Mouse (Mus musculus) lung, adult 2 months (tissue): ENCODE data around the gene Jph3. TPM values are rescaled to one million over a fixed set of nuclear protein-coding genes. Genes with fewer than 3 reads are reported as not detected.

Source experiments
- DNase-seq: peaks from one replicate; pipeline ENCODE4 v3.0.0; 2022
- H3K4me1 ChIP-seq: fragments of 200-500 bp; 2 replicates; pipeline ENCODE4 v1.6.1; 2011; ENCODE audit warnings: low read length; ENCODE audit not compliant: control insufficient read depth, insufficient read depth
- H3K4me3 ChIP-seq: fragments of 200-500 bp; replicated peaks from 2 replicates; pipeline ENCODE3; 2011; ENCODE audit warnings: low read depth, mild to moderate bottlenecking, control low read depth, low read length; ENCODE audit errors: extremely low read depth
- CTCF ChIP-seq: fragments of 200-500 bp; IDR thresholded peaks from 2 replicates; pipeline ENCODE4 v1.5.1; 2011; ENCODE audit warnings: mild to moderate bottlenecking, low read length, control low read depth; ENCODE audit not compliant: insufficient read depth
- POLR2A ChIP-seq: fragments of 200-500 bp; IDR thresholded peaks from 2 replicates; pipeline ENCODE4 v1.6.1; 2011; ENCODE audit warnings: low read depth, mild to moderate bottlenecking, control low read depth, low read length, borderline replicate concordance; ENCODE audit errors: extremely low read depth
- WGBS: fragments of 180-500 bp; shearing (Covaris S2); methylation state at CpG from one replicate; pipeline ENCODE4 v1.1.7; 2018; 5-methylcytosine and 5-hydroxymethylcytosine counted together
- polyA plus RNA-seq: library from polyadenylated mRNA; depleted of rRNA; stranded (reverse); fragments of >200 nt; gene quantifications from 2 replicates; pipeline ENCODE4 v1.2.3, GENCODE M21; 2012

Gene Jph3
- polyA plus RNA-seq, 1 experiment, result 0.06 TPM

- 63% methylated on average over 12 of the region's 12 CpGs for WGBS
- TF ChIP-seq CTCF (no peak), POLR2A (no peak)
- Histone ChIP-seq H3K4me3 (no peak overlapping the region), H3K4me1 (no peaks in the 10 kb centered on the region)
- DNase-seq, result no peak
These were observed 5.6 kb upstream of the Jph3 start for GRCm38 (mm10) chr8:121723846-121724245.

GRCm38 (mm10) chr8:121727164-121727563 lies 2.3 kb upstream of the Jph3 start:
- H3K4me1 ChIP-seq, result no peaks in the 10 kb centered on the region
- 58% methylated on average over 3 of the region's 3 CpGs for WGBS
- no peak for DNase-seq
- TF ChIP-seq POLR2A, result no peak
- no peak for TF ChIP-seq CTCF
- H3K4me3 ChIP-seq, result no peak overlapping the region

- Histone ChIP-seq H3K4me1 (no peaks in the 10 kb centered on the region), H3K4me3 (no peak overlapping the region)
- TF ChIP-seq POLR2A (no peak), CTCF (no peak)
- DNase-seq, result no peak
- WGBS, result 6% methylated on average over 53 of the region's 54 CpGs
These were observed 331 bp downstream of the Jph3 start for GRCm38 (mm10) chr8:121729754-121730153.

DNA sequence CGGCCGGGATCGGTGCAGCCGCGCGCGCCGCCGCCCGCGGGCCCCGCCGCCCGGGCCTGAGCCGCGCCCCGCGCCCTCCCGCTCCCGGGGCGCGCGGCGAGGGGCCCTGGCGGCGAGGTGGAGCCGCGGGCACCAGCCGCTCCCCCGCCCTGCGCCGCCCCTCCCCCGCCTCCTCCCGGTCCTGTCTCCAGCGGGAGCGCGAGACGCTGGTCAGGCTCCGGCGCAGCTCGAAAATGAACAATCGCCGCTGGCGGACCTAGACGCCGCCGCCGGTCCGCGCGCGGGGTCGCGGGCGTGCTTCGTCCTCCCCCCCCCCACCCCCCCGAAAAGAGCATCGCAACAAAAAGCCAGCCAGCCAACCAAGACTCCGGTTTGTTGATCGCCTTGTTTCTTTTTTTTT lies 747 bp downstream of the Jph3 start:
- H3K4me3 ChIP-seq, result no peak overlapping the region
- no peaks in the 10 kb centered on the region for H3K4me1 ChIP-seq
- TF ChIP-seq POLR2A (no peak), CTCF (no peak)
- WGBS, result 4% methylated on average over 57 of the region's 60 CpGs
- no peak for DNase-seq

DNA sequence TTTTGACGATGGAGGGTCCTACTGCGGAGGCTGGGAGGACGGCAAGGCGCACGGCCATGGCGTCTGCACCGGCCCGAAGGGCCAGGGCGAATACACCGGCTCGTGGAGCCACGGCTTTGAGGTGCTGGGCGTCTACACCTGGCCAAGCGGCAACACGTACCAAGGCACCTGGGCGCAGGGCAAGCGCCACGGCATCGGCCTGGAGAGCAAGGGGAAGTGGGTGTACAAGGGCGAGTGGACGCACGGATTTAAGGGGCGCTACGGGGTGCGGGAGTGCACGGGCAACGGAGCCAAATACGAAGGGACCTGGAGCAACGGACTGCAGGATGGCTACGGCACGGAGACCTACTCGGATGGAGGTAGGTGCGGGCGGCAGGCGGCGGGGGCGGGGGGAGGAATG lies 1.2 kb downstream of the Jph3 start:
- no peak for TF ChIP-seq POLR2A
- TF ChIP-seq CTCF, result no peak
- DNase-seq, result no peak
- WGBS, result 1% methylated on average over 37 of the region's 37 CpGs
- Histone ChIP-seq H3K4me1 (no peaks in the 10 kb centered on the region), H3K4me3 (no peak overlapping the region)

DNA sequence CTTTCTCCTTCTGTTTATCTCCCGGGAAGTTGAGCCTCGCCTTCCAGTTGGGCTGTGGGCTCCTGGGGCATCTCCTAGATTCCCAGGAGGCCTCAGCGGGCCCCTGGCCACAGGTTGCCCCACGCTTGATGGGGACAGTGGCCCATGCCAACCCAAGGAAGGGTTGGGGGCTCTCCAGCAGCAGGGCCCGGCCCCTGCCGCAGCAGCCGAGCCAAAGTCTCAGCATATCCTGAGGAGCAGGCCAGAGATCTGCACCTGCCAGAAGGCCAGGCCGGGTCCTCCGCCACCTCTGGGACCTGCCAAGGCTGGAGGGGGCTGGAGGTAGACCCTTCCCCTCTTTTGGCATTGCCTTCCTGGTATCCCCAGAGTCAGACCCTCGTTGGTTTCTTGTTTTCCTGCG lies 1.6 kb downstream of the Jph3 start:
- TF ChIP-seq POLR2A (no peak), CTCF (no peak)
- Histone ChIP-seq H3K4me3 (no peak overlapping the region), H3K4me1 (no peaks in the 10 kb centered on the region)
- no peak for DNase-seq
- WGBS, result 6% methylated on average over 11 of the region's 11 CpGs

DNA sequence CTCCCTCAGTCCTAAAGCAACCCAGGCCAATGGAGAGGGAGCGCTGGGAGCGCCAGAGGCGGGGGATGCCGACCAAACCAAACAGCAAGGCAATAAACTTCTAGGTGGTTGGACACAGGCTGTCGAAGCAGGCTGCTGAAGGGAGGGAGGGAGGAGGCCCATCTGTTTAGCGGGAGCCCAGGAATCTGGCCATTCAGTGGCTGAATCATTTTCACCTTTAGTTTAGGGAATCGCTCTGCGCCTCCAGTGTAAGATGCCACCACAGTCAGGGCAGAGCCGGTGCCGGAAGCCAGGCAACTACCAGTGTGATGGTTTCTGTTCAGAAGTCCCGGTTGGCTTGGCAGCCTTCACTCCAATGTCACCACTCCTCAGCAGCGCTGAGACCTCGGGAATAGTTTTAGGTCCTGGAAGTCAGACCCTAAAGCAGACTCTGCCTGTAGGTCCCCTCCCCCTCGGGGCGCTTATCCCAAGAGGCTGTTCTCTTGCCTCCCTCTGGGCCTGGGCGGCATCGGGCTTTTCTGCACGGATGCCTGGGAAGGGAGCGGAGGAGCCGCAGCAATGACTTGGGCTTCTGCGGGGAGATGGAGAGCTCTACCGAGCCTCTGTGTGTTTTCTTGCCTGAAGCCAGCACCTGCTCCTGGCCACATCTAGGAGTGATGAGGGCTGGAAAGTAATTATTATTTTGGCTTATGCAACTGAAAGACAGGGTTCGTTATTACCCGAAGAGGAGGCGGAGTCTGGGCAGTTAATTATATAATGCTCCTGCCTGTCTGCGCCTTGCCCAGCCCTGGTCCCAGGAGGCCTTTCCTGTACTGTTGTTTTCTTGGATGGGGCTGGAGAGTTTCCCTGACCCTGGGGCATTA lies 2.3 kb downstream of the Jph3 start:
- WGBS, result 10% methylated on average over 26 of the region's 26 CpGs
- no peak overlapping the region for H3K4me3 ChIP-seq
- DNase-seq, result no peak
- no peak for TF ChIP-seq CTCF
- no peaks in the 10 kb centered on the region for H3K4me1 ChIP-seq

GRCm38 (mm10) chr8:121732334-121732665 lies 2.9 kb downstream of the Jph3 start:
- DNase-seq, result no peak
- TF ChIP-seq POLR2A, result no peak
- TF ChIP-seq CTCF, result no peak
- WGBS, result 51% methylated on average over 4 of the region's 4 CpGs
- Histone ChIP-seq H3K4me3 (no peak overlapping the region), H3K4me1 (no peaks in the 10 kb centered on the region)

DNA sequence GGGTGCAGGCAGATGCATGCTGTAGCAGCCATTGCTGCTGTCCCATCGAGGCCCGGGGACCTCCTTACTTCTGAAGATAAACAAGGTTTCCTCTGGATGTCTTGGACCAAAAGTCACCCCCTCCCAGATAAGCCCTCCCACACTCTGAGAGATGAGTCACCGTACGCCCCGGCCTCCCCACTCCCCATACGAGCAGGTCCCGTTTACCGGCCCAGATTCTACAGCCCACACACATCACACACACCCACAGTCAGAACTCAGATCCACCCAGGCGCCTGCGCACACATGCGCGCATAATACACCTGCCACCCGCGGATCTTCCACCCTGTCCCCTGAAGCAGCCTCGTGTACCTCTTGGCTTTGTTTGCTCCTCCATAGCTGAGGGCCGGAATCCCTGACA lies 4.8 kb downstream of the Jph3 start:
- 79% methylated on average over 16 of the region's 16 CpGs for WGBS
- Histone ChIP-seq H3K4me3 (no peak overlapping the region), H3K4me1 (no peaks in the 10 kb centered on the region)
- TF ChIP-seq POLR2A (no peak), CTCF (no peak)
- DNase-seq, result no peak

DNA sequence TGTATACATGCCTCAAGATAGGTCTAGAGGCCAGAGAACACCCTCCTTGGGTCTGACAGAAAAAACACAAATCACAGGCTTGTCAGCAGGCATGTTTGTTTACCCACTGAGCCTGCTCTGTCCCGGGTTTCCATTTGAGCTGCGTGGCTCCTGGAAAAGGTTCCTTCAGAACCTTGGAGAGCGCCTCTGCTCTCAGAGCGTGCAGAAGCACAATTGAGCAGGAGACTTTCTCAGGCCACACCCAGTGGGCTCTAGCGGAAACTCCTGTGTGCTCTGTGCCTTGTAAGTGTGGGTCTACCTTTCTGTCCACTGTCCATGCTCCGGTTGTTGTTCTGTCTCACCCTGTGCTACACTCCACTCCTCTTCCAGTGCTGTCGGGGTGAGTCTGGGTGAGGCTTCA lies 6.8 kb downstream of the Jph3 start:
- DNase-seq, result peak; percentile 10
- 18% methylated on average over 7 of the region's 7 CpGs for WGBS
- H3K4me3 ChIP-seq, result no peak overlapping the region
- TF ChIP-seq POLR2A, result no peak
- TF ChIP-seq CTCF, result no peak
- no peaks in the 10 kb centered on the region for H3K4me1 ChIP-seq

- TF ChIP-seq POLR2A (no peak), CTCF (no peak)
- Histone ChIP-seq H3K4me1 (no peaks in the 10 kb centered on the region), H3K4me3 (no peak overlapping the region)
- WGBS, result 83% methylated on average over 10 of the region's 10 CpGs
- no peak for DNase-seq
These were observed 11.3 kb downstream of the Jph3 start for GRCm38 (mm10) chr8:121740721-121741120.
